Mouse (Mus musculus) embryonic fibroblast, embryonic 13.5 days (primary cell): ENCODE data around the gene Nup107.

ENCODE experiments used
- CTCF ChIP-seq: IDR thresholded peaks from 2 replicates; pipeline ENCODE4 v1.5.1; 2011; ENCODE audit warnings: mild to moderate bottlenecking, control low read depth, low read length, moderate library complexity, borderline replicate concordance; ENCODE audit not compliant: insufficient read depth
- POLR2A ChIP-seq: IDR thresholded peaks from 2 replicates; pipeline ENCODE4 v1.6.1; 2011; ENCODE audit warnings: low read depth, mild to moderate bottlenecking, control low read depth, low read length, moderate library complexity

DNA sequence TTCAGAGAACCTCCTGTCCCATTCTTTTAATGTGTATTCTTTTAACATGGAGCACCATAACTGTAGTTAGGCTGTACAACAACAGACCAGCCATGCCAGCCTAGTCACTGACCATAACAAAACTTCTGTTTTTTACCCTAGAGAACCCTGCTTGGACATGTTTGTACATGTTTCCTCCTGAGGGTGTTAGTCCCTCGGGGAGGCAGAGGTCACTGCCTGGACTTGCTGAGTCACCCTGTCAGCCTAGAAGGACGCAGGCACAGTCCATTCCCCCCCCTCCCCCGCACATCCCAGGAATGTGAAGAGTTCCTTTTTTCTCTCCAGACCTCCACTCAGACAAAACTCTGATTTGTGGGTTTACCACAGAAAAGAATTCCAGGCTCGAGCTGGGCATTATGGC lies 74.9 kb downstream of the Nup107 start:
- TF ChIP-seq CTCF: no peak
- no peak; the same call in 1 of the 2 replicates for TF ChIP-seq POLR2A
